Mouse (Mus musculus) heart, embryonic 14.5 days (tissue): ENCODE results near the gene Hoxa13. TPM values are rescaled to one million over a fixed set of nuclear protein-coding genes. Genes with fewer than 3 reads are reported as not detected.

Source experiments
- ATAC-seq: fragments of 200-750 bp; cut with Nextera tagmentation; 2 replicates; pipeline ENCODE4 v1.8.0; 2017; ENCODE audit warnings: low read depth, moderate TSS enrichment; ENCODE audit not compliant: insufficient number of reproducible peaks, insufficient read depth, low FRiP score
- H3K27ac ChIP-seq, 2 experiments: fragments of 200-500 bp in 1 of 2; fragments of 300-500 bp in 1 of 2; sonication (generic) in 1 of 2; replicated peaks in 1 of 2; 2 replicates each; pipeline ENCODE4 v1.5.1; 2012 to 2014; ENCODE audit warnings: low read depth in 2 of 2, low read length in 2 of 2, control low read depth in 1 of 2, mild to moderate bottlenecking in 1 of 2, mixed read lengths in 1 of 2; ENCODE audit not compliant: control insufficient read depth in 1 of 2, insufficient read depth in 1 of 2
- H3K27me3 ChIP-seq: fragments of 300-500 bp; sonication (generic); 2 replicates; pipeline ENCODE4 v1.6.1; 2014; ENCODE audit warnings: mild to moderate bottlenecking, low read length, control low read depth; ENCODE audit not compliant: control insufficient read depth, insufficient read depth
- H3K36me3 ChIP-seq: fragments of 300-500 bp; sonication (generic); 2 replicates; pipeline ENCODE4 v1.6.1; 2014; ENCODE audit warnings: mild to moderate bottlenecking, control low read depth, low read length, mixed read lengths; ENCODE audit not compliant: control insufficient read depth, insufficient read depth
- H3K4me1 ChIP-seq, 2 experiments: fragments of 200-500 bp in 1 of 2; fragments of 300-500 bp in 1 of 2; sonication (generic) in 1 of 2; 2 replicates each; pipeline ENCODE4 v1.6.1; 2012 to 2014; ENCODE audit warnings: low read length in 2 of 2, control low read depth in 1 of 2, mixed read lengths in 1 of 2; ENCODE audit not compliant: control insufficient read depth in 2 of 2, insufficient read depth in 2 of 2
- H3K4me2 ChIP-seq: fragments of 300-500 bp; sonication (generic); 2 replicates; pipeline ENCODE4 v1.6.1; 2014; ENCODE audit warnings: mild to moderate bottlenecking, low read length
- H3K4me3 ChIP-seq, 2 experiments: fragments of 200-500 bp in 1 of 2; fragments of 300-500 bp in 1 of 2; sonication (generic) in 1 of 2; 2 replicates each; pipeline ENCODE4 v1.5.1; 2012 to 2014; ENCODE audit warnings: low read length in 2 of 2, mild to moderate bottlenecking in 2 of 2, control low read depth in 1 of 2, low read depth in 1 of 2, moderate library complexity in 1 of 2; ENCODE audit not compliant: control insufficient read depth in 1 of 2, insufficient read depth in 1 of 2
- H3K9ac ChIP-seq: fragments of 300-500 bp; sonication (generic); 2 replicates; pipeline ENCODE4 v1.6.1; 2014; ENCODE audit warnings: mild to moderate bottlenecking, low read length
- H3K9me3 ChIP-seq: fragments of 300-500 bp; sonication (generic); 2 replicates; pipeline ENCODE4 v1.6.1; 2016; ENCODE audit warnings: low read length, control low read depth; ENCODE audit not compliant: control insufficient read depth
- WGBS: fragments of 180-500 bp; shearing (Covaris S2); extraction: QIAGEN DNeasy Blood & Tissue Kit; methylation state at CpG from one replicate; pipeline ENCODE4 v1.1.7; 2014; 5-methylcytosine and 5-hydroxymethylcytosine counted together
- polyA plus RNA-seq: library from polyadenylated mRNA; unstranded; fragments of >200 nt; fragmentation: Nextera tagmentation; extraction: Ambion mirVana; gene quantifications from 2 replicates; pipeline ENCODE4 v1.2.1, GENCODE M21; 2014

Hoxa13 gene
- polyA plus RNA-seq, 1 experiment from 2014 or later: not detected

- Histone ChIP-seq H3K9ac (no peak overlapping the region), H3K27me3 (peaks cover 100% of the 10 kb centered on the region)
- 10% methylated on average over 21 of the region's 21 CpGs for WGBS
Observed at GRCm38 (mm10) chr6:52221993-52222685, 38.5 kb downstream of the Hoxa13 start.

GRCm38 (mm10) chr6:52221337-52221992 is 39.2 kb downstream of the Hoxa13 start, which contains the start of gene Hoxa7:
TSS of gene Hoxa7 (minus strand) at chr6:52221854.
- H3K27ac ChIP-seq: no peak within 1 kb of the TSS
- H3K27me3 ChIP-seq: peaks cover 100% of the 10 kb centered on the region
- H3K4me3 ChIP-seq: peak within 1 kb of the TSS; percentile 56 to 61
- H3K4me1 ChIP-seq: peaks cover 2 to 14% of the 10 kb centered on the region in 2 experiments; a peak in 1 of 4 replicates
- no peaks in the 10 kb centered on the region for H3K9me3 ChIP-seq
- no peaks in the 10 kb centered on the region for H3K36me3 ChIP-seq
- 2% methylated on average over 44 of the region's 46 CpGs for WGBS
- peak; percentile 57 for ATAC-seq
- peak within 1 kb of the TSS; percentile 57 for H3K9ac ChIP-seq
- H3K4me2 ChIP-seq: peak within 1 kb of the TSS; percentile 97

More at GRCm38 (mm10) chr6:52221993-52222685, 38.5 kb downstream of the Hoxa13 start:
- H3K36me3 ChIP-seq: no peaks in the 10 kb centered on the region
- no peak for ATAC-seq
- H3K4me3 ChIP-seq: peak overlapping the region; percentile 12 to 56; a peak in 3 of 4 replicates
- H3K4me1 ChIP-seq: peaks cover 2 to 10% of the 10 kb centered on the region in 2 experiments; a peak in 1 of 4 replicates
- H3K4me2 ChIP-seq: peak overlapping the region; percentile 97
- no peak overlapping the region for H3K27ac ChIP-seq
- no peaks in the 10 kb centered on the region for H3K9me3 ChIP-seq

DNA sequence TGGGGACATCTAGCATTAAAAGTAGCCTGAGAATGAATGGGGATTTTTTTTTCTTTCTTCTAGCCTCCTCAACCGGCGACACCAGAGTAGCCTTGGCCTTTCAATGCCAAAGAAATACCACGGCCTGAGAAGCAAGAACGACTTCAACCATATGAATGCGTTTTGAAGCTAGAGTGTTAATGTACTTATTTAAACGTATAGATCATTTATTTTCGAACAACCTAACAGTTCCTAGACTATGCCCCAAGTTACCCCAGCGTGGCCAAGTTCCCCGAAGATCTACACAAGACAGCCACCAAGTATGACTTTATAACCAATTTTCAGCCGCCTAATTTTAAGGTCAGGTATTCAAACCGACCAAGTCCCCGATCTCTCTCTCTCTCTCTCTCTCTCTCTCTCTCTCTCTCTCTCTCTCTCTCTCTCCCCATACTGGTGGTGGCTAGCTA is 39.8 kb downstream of the Hoxa13 start:
- Histone ChIP-seq H3K27ac (no peak overlapping the region), H3K36me3 (no peaks in the 10 kb centered on the region), H3K4me1 (peaks cover 2 to 14% of the 10 kb centered on the region in 2 experiments; a peak in 1 of 4 replicates), H3K9ac (no peak overlapping the region), H3K9me3 (no peaks in the 10 kb centered on the region), H3K27me3 (peaks cover 100% of the 10 kb centered on the region), H3K4me3 (peak overlapping the region; percentile 56 to 61; a peak in 3 of 4 replicates), H3K4me2 (peak overlapping the region; percentile 97)
- WGBS: 9% methylated on average over 12 of the region's 12 CpGs
- ATAC-seq: no peak

- Histone ChIP-seq H3K27ac (no peak overlapping the region), H3K9ac (no peak overlapping the region), H3K4me1 (peaks cover 2 to 14% of the 10 kb centered on the region in 2 experiments; a peak in 1 of 4 replicates), H3K4me2 (no peak overlapping the region), H3K9me3 (no peaks in the 10 kb centered on the region), H3K27me3 (peaks cover 100% of the 10 kb centered on the region), H3K4me3 (no peak overlapping the region), H3K36me3 (no peaks in the 10 kb centered on the region)
- no peak for ATAC-seq
- WGBS: 19% methylated on average over 32 of the region's 32 CpGs
Observed at GRCm38 (mm10) chr6:52220003-52220864, 40.4 kb downstream of the Hoxa13 start.

DNA sequence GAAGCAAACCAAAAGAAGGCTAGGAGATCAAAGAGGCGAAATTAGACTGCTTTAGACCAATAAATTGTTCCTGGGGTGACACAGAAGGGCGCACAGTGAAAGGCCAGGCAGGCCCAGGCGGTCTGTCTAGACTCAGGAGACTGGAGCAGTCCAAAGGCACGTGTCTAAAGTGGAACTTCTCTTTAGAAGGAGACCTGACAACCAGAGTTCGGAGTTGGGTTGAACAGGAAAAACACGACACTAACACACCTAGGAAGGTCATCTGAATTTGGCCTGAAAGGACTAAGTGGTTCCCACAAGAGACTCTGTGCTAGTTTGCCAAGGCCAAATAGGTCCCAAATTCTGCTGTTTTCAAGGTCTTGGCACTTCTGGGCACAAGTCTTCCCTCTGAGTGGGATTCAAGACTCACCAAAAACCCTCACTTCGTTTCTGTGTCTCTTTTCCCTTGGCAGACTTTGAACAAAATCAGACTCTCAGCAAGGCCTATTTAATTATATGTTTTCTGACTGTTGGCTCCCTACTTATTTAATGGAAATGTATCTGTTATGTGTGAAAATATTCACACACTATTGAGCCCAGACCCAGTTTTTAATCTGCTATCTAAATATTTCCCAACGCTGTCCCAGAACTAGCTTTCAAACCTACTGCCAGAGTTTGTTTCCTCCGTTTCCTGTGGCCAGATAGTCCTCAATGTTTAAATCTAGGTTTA is 41.3 kb downstream of the Hoxa13 start:
- H3K4me2 ChIP-seq: no peak overlapping the region
- H3K36me3 ChIP-seq: no peaks in the 10 kb centered on the region
- ATAC-seq: no peak
- no peak overlapping the region for H3K4me3 ChIP-seq
- H3K9ac ChIP-seq: no peak overlapping the region
- no peaks in the 10 kb centered on the region for H3K9me3 ChIP-seq
- H3K27me3 ChIP-seq: peaks cover 100% of the 10 kb centered on the region
- peaks cover 2 to 14% of the 10 kb centered on the region in 2 experiments; a peak in 1 of 4 replicates for H3K4me1 ChIP-seq
- 28% methylated on average over 9 of the region's 9 CpGs for WGBS
- H3K27ac ChIP-seq: no peak overlapping the region

DNA sequence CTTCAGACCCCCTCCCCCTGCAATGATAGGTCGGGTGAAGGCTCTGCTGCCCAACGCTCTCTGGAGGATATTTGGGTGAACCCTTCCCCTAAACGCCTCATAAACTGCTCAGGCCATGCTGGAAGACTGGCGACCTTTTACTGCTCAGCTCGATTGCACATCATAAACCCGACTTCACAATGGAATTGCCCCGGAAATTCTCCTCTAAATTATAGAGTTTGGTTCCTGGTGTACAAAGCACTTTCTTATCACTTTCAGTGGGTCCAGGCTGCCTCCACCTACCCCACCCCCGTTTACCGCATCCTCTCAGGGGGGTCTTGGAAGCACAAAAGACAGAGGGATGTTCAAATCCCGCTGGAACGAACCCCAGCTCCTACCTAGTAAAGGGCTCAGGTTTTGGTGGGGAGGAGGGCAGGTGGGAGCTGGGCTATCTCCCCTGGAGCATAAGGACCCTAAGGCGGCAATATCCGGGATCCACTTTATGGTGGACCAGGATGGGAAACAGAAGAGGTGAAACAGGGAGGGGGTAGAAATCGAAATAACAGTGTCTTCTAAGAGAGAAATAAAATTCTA is 42.0 kb downstream of the Hoxa13 start:
- Histone ChIP-seq H3K4me1 (peaks cover 2 to 14% of the 10 kb centered on the region in 2 experiments; a peak in 1 of 4 replicates), H3K9me3 (no peaks in the 10 kb centered on the region), H3K9ac (no peak overlapping the region), H3K36me3 (no peaks in the 10 kb centered on the region), H3K27me3 (peaks cover 100% of the 10 kb centered on the region), H3K4me3 (no peak overlapping the region), H3K27ac (no peak overlapping the region), H3K4me2 (no peak overlapping the region)
- no peak for ATAC-seq
- WGBS: 11% methylated on average over 14 of the region's 14 CpGs
